Comparison of ENCODE assay signal across 20 mouse cellular contexts in genomic region chr12:3819899-3820298, GRCm38 (mm10). TPM values are rescaled to one million over a fixed set of nuclear protein-coding genes. Genes with fewer than 3 reads are reported as not detected.
DNase-seq lines count a peak whose midpoint lies in the region; ATAC-seq and TF ChIP-seq lines count a peak whose summit lies in the region.
"Had no signal": no experiment of that assay in that cellular context is flagged by ENCODE, and none has a peak within 500 bp of the region (broad histone marks: within the 10 kb centered on the region; RNA-seq: fewer than 3 reads in every experiment).

No protein-coding gene starts in this region.

- peak; percentile 38 to 45 for DNase-seq in cerebellum, postnatal 10 days
- no peak for DNase-seq in cerebellum, adult 2 months
- DNase-seq in layer of hippocampus, adult 2 months (ENCODE audit: low spot score in 2 of 2), result no peak
- DNase-seq in layer of hippocampus, postnatal 14 days (ENCODE audit: low spot score in 2 of 2), result no peak
- peak; percentile 42 for DNase-seq in midbrain, embryonic 14.5 days
- DNase-seq in Muller cell, postnatal 12 days (ENCODE audit: inconsistent ontology term), result no peak
- DNase-seq: adrenal gland, adult 8-10 months; cerebellum, adult 18-20 months; embryo, embryonic 11 days; gastrocnemius, postnatal 14 days; liver, postnatal 0 days; right cerebral cortex, postnatal 4 days; thymus, adult 18-20 months had no signal

- H3K27me3 ChIP-seq in cerebellum, adult 2 months (ENCODE audit: control insufficient read depth, insufficient read depth, low read length), result no peaks in the 10 kb centered on the region
- H3K27me3 ChIP-seq in midbrain, embryonic 14.5 days (ENCODE audit: control insufficient read depth, insufficient read depth, low read length), result no peaks in the 10 kb centered on the region
- no peaks in the 10 kb centered on the region for H3K27me3 ChIP-seq in midbrain, embryonic 16.5 days (ENCODE audit: control insufficient read depth, insufficient read depth, low read depth, low read length)
- H3K27me3 ChIP-seq in stomach, embryonic 14.5 days (ENCODE audit: control insufficient read depth, insufficient read depth, low read length), result no peaks in the 10 kb centered on the region
- H3K27me3 ChIP-seq: forebrain, embryonic 12.5 days; hindbrain, embryonic 13.5 days; limb, embryonic 12.5 days; neural tube, embryonic 13.5 days had no signal

- no peak for TF ChIP-seq CTCF in cerebellum, adult 2 months (IDR thresholded peaks at IDR 0.05; ENCODE audit: borderline replicate concordance, insufficient read depth, low read depth, low read length)
- no peak for TF ChIP-seq CTCF in layer of hippocampus, adult 2 months (conservative IDR thresholded peaks at IDR 0.05)

- ATAC-seq in midbrain, embryonic 14.5 days (ENCODE audit: low FRiP score, low TSS enrichment), result no peak
- ATAC-seq in midbrain, embryonic 16.5 days, result no peak
- ATAC-seq in stomach, embryonic 14.5 days (ENCODE audit: insufficient number of reproducible peaks, insufficient read depth, low FRiP score, low read depth), result no peak
- ATAC-seq: liver, postnatal 0 days had no signal

- H3K4me1 ChIP-seq in cerebellum, adult 2 months (ENCODE audit: control insufficient read depth, insufficient read depth, low read length), result peaks cover 75% of the 10 kb centered on the region
- peaks cover 21% of the 10 kb centered on the region for H3K4me1 ChIP-seq in midbrain, embryonic 14.5 days (ENCODE audit: control insufficient read depth, insufficient read depth, low read length)
- H3K4me1 ChIP-seq in midbrain, embryonic 16.5 days (ENCODE audit: control insufficient read depth, insufficient read depth, low read length), result peaks cover 35% of the 10 kb centered on the region
- peaks cover 55% of the 10 kb centered on the region for H3K4me1 ChIP-seq in stomach, embryonic 14.5 days (ENCODE audit: control insufficient read depth, insufficient read depth, low read length)

- H3K4me2 ChIP-seq in midbrain, embryonic 14.5 days (ENCODE audit: low read length), result no peak overlapping the region
- H3K4me2 ChIP-seq in midbrain, embryonic 16.5 days (ENCODE audit: low read length), result no peak overlapping the region
- H3K4me2 ChIP-seq in stomach, embryonic 14.5 days (replicated peaks; ENCODE audit: low read depth, low read length), result no peak overlapping the region
- H3K4me2 ChIP-seq: forebrain, embryonic 12.5 days; heart, embryonic 11.5 days; hindbrain, embryonic 13.5 days; limb, embryonic 12.5 days; neural tube, embryonic 13.5 days had no signal

- H3K9ac ChIP-seq in midbrain, embryonic 14.5 days (replicated peaks; ENCODE audit: low read length), result no peak overlapping the region
- H3K9ac ChIP-seq in midbrain, embryonic 16.5 days (ENCODE audit: low read depth, low read length), result no peak overlapping the region
- 0 out of 2 replicates have a peak overlapping the region, but pooled peaks have one; percentile 3 for H3K9ac ChIP-seq in stomach, embryonic 14.5 days (replicated peaks; ENCODE audit: low read depth, low read length)
- H3K9ac ChIP-seq: forebrain, embryonic 12.5 days; hindbrain, embryonic 13.5 days; limb, embryonic 12.5 days; liver, postnatal 0 days; neural tube, embryonic 13.5 days had no signal

- H3K9me3 ChIP-seq in midbrain, embryonic 14.5 days (ENCODE audit: control insufficient read depth, low read length), result no peaks in the 10 kb centered on the region
- H3K9me3 ChIP-seq in midbrain, embryonic 16.5 days (replicated peaks; ENCODE audit: control insufficient read depth, low read length, poor library complexity, severe bottlenecking), result no peaks in the 10 kb centered on the region
- H3K9me3 ChIP-seq in stomach, embryonic 14.5 days (ENCODE audit: control insufficient read depth, low read depth, low read length), result no peaks in the 10 kb centered on the region
- H3K9me3 ChIP-seq: forebrain, embryonic 12.5 days; hindbrain, embryonic 13.5 days; limb, embryonic 12.5 days; neural tube, embryonic 13.5 days had no signal

- 27% methylated on average over 4 of the region's 4 CpGs for WGBS in cerebellum, adult 2 months
- 61% methylated on average over 4 of the region's 4 CpGs for WGBS in midbrain, embryonic 14.5 days
- WGBS in midbrain, embryonic 16.5 days, result 43% methylated on average over 4 of the region's 4 CpGs
- 46% methylated on average over 4 of the region's 4 CpGs for WGBS in stomach, embryonic 14.5 days

- no peak for TF ChIP-seq POLR2A in cerebellum, adult 2 months (IDR thresholded peaks at IDR 0.05; ENCODE audit: borderline replicate concordance, insufficient read depth, low read length)

- no peaks in the 10 kb centered on the region for H3K36me3 ChIP-seq in midbrain, embryonic 14.5 days (ENCODE audit: control insufficient read depth, insufficient read depth, low read length)
- H3K36me3 ChIP-seq in midbrain, embryonic 16.5 days (ENCODE audit: control insufficient read depth, insufficient read depth, low read length), result no peaks in the 10 kb centered on the region
- H3K36me3 ChIP-seq in stomach, embryonic 14.5 days (ENCODE audit: control insufficient read depth, insufficient read depth, low read length), result no peaks in the 10 kb centered on the region; the same call in 1 of the 2 replicates
- H3K36me3 ChIP-seq: forebrain, embryonic 12.5 days; hindbrain, embryonic 13.5 days; limb, embryonic 12.5 days; neural tube, embryonic 13.5 days had no signal

- no peak overlapping the region for H3K4me3 ChIP-seq in cerebellum, adult 2 months (replicated peaks; ENCODE audit: insufficient read depth, low read depth, low read length)
- H3K4me3 ChIP-seq in layer of hippocampus, adult 2 months, result no peak overlapping the region
- H3K4me3 ChIP-seq in midbrain, embryonic 14.5 days (replicated peaks; ENCODE audit: low read depth, low read length), result no peak overlapping the region
- no peak overlapping the region for H3K4me3 ChIP-seq in midbrain, embryonic 16.5 days (ENCODE audit: low read depth, low read length)
- no peak overlapping the region for H3K4me3 ChIP-seq in stomach, embryonic 14.5 days (ENCODE audit: low read depth, low read length)
- H3K4me3 ChIP-seq: forebrain, embryonic 12.5 days; hindbrain, embryonic 13.5 days; limb, embryonic 12.5 days; neural tube, embryonic 13.5 days had no signal

- H3K27ac ChIP-seq in cerebellum, adult 2 months (ENCODE audit: insufficient read depth, low read length), result no peak overlapping the region
- H3K27ac ChIP-seq in layer of hippocampus, adult 2 months, result peak overlapping the region; percentile 23; the same call in 1 of the 2 replicates
- 0 out of 2 replicates have a peak overlapping the region, but pooled peaks have one; percentile 13 for H3K27ac ChIP-seq in midbrain, embryonic 14.5 days (replicated peaks; ENCODE audit: low read depth, low read length)
- H3K27ac ChIP-seq in midbrain, embryonic 16.5 days (ENCODE audit: low read length), result no peak overlapping the region
- H3K27ac ChIP-seq in stomach, embryonic 14.5 days (ENCODE audit: low read length), result no peak overlapping the region
- H3K27ac ChIP-seq: limb, embryonic 12.5 days had no signal

RNA-seq across cellular contexts. Expression of gene Dnmt3a, which starts 14.1 kb away (rescaled TPM):
- polyA plus RNA-seq in cerebellum, adult 2 months (2012; rRNA removed), result 43.2 and 47.6 TPM in 2 replicates
- 10 to 100 TPM; 70.3 to 82.5 TPM for total RNA-seq in layer of hippocampus, adult 2 months (2021)
- total RNA-seq in layer of hippocampus, postnatal 14 days (2021), result 100 to 1,000 TPM; 272 to 273 TPM
- 53.9 and 65.3 TPM in 2 replicates for polyA plus RNA-seq in midbrain, embryonic 14.5 days (2014; fragmentation: Nextera tagmentation; extraction: Ambion mirVana)
- 112 and 125 TPM in 2 replicates for polyA plus RNA-seq in midbrain, embryonic 16.5 days (2015; fragmentation: Nextera tagmentation; extraction: Ambion mirVana)
- polyA plus RNA-seq in stomach, embryonic 14.5 days (2014; fragmentation: Nextera tagmentation; extraction: Ambion mirVana), result 77.9 and 83.1 TPM in 2 replicates

Comparison
In these comparisons a context has a peak if more than half of its experiments do, and no peak if none do; other contexts are left out.
1. DNase-seq: peak in cerebellum, postnatal 10 days (2 of 2) and midbrain, embryonic 14.5 days (single experiment); none in cerebellum, adult 2 months (0 of 2), layer of hippocampus, adult 2 months (0 of 2), layer of hippocampus, postnatal 14 days (0 of 2) and Muller cell, postnatal 12 days (single experiment).
2. H3K27ac ChIP-seq: peak in layer of hippocampus, adult 2 months (single experiment) and midbrain, embryonic 14.5 days (single experiment); none in cerebellum, adult 2 months (single experiment), midbrain, embryonic 16.5 days (single experiment) and stomach, embryonic 14.5 days (single experiment).